Mouse (Mus musculus) adrenal gland, postnatal 36 days (tissue): ENCODE measurements at regions not wholly inside any gene's neighbourhood (a gene's known extent, or its start where the extent isn't known, plus 50 kb on each side); places are given as distances from the start of the nearest gene placed in this dataset.

ENCODE experiments used
- DNase-seq, 2 experiments: peaks; one replicate each; pipeline ENCODE4 v3.0.0; 2021; ENCODE audit warnings: mixed read lengths in 1 of 2

GRCm38 (mm10) chr7:36420741-36421140, 277.2 kb upstream of the Tshz3 start:
- no peak for DNase-seq

GRCm38 (mm10) chr7:36449181-36449915, 248.6 kb upstream of the Tshz3 start:
- peak in 1 of 2 experiments; percentile 1 for DNase-seq

DNA sequence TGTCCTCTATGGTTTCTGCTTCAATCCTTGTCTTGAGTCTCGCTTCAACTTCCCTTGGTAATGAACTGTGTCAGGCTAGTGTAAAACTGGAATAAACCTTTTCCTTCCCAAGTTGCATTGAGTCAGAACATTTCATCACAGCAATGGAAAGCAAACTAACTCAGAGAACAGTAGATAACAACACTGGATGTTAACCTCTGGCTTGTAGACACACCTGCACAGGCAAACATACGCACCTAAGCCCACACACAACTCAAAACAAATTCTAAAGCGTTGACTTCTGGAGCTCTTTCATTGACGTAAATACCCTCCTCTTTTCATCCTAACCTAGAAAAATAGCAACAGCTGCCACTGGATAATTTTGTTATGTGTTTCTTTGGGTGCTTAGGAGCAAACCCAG, 244.1 kb upstream of the Tshz3 start:
- no peak for DNase-seq

GRCm38 (mm10) chr7:36456080-36456479, 241.8 kb upstream of the Tshz3 start:
- no peak for DNase-seq

DNA sequence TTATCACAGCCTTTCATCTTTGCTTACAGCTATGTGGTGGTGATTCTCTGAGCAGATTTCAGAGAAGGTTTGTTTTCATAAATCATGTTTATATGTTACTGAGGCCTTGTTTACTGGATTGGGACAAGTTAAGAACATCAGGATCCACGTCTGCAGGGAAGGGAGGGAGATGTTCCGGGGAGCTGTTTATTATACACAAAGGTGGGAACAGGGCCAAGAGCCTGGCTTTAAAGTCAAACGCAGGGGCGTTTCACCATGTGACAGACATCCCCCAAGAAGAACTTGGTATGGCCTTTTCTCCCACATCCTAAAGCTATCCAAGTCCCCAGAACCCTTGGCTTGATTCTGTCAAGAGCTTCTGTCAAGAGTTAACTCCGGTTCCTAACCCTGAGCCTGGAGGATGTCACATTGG, 235.5 kb upstream of the Tshz3 start:
- DNase-seq, result no peak

GRCm38 (mm10) chr7:36469386-36469785, 228.5 kb upstream of the Tshz3 start:
- DNase-seq, result no peak

DNA sequence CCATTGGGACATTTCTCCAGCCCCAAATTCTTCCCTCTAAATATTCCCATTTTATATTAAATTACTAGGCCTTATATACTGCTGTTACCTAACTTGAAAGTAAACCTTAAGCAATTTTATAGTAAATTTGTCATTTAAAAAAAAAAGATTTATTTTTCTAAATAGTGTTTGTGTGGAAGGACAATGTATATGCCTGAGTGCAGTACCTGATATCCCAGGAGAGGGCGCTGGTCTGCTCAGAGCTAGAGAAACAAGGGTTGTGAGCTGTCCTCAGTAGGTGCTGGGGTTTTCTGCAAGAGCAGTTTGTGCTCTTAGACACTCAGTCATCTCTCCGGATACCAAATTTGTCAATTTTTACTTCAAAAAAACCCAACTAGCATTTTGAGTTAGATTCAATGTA, 224.4 kb upstream of the Tshz3 start:
- no peak for DNase-seq

DNA sequence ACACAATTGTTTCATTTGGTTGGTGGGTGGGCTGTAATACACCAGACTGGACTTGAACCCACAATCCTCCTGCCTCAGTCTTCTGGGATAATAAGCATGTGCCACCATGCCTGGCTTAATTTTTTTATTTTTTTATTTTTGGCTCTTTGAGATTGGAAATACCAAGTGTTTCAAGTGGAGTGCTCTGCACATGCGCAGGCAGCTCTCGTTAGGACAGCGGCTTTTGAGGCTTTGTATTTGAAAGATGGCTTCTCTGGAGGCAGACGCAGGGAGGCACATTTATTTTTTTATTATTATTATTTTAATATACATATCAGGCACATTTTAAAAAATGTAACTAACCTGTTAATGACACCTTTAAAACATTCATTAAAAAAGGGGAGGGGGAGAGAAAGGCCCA, 221.5 kb upstream of the Tshz3 start:
- no peak for DNase-seq

DNA sequence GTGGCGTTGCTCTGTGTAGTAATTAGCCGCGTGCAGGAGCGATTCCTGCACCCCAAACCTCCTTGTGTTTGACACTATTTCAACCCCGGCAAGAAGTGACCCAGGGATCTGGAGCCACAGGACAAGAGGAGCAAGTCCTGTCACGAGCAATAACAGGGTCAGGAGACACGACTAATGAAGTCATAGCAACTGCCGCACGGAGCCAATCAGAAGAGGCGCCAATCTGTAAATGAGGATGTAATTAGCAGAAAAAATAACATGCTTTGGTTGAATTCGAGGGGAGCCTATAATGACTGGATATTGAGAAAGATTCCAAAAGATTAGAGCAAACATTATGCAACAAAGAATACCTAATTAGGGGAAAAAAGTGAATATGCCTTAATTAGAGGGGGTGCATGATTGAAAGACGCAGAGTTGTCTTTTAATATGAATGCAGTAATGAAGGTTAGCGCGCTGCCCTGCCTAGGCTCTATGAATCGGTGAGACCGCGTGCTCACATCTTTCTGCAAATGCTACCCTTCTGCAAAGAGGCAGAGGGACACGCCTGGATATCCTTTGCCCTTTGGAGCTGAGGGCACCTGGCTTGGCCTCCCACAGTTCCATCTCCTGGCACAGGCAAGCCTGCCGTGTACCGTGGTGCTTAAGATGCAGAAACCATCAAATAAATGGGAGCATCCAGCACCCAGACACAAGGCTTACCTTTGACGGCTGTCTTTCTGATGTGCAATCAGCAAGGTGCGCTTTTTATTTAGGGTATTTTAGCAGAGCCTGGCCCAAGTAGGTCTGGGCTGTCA, 220.9 kb upstream of the Tshz3 start:
- no peak for DNase-seq

DNA sequence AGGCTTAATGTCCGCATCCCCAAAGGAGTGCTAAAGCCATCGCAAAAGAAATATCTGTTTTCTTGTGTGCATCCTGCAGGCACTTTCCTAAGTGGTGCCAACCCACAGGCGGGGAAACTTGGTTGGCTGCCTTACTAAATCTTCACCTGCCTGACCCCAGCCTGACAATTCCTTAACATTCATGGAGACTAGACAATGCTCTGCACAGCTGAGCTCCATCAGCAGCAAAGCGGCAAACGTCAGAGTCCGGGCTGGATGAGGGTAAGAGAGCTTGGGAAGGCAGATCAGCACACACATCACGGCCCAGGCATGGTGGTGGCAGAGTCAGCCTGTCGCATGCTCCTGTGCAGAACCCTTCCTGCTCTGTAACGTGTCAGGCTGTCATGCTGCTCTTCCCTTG, 209.8 kb upstream of the Tshz3 start:
- DNase-seq, result no peak

- no peak for DNase-seq
Measured at GRCm38 (mm10) chr7:36491173-36491581, 206.7 kb upstream of the Tshz3 start.

DNA sequence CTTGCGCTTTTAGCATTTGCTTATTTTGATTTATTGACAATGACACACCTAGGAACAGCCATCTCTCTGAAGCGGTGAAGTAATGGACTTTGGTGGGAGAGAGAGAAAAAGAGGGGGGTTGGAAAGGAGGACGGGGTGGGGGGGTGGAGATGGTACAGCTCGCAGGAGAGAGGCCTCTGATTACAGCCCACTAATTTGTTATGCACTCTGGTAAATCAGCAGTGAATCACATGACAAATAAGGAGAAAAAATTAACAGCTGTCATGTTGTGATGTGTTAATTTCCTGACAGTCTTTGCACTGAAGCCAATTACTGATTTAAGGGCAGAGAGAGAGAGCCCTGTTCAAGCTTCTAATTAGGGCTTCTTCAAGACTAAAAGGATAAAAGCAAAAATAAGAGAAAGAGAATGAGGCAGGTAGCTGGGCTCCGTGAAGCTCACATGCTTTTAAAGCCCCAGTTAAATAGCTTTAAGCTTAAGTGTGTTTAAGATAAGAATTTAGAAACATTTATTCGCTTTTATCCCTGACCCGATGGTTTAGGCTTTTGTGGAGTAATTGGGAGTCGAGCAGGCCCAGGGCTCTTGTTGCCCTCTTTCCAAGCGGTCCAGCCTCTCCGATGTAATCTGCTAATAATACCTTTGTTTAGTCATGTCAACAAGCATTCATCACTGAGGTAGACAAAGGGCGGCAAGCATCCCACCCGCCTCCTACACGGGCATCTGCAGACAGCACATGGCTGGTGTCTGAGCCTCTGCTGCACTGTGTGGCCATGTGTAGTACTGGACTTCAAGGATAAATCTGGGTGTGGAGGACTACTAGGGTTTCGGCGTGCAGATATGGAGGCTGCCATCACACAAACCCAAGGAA, 193.7 kb upstream of the Tshz3 start:
- DNase-seq, result no peak

DNA sequence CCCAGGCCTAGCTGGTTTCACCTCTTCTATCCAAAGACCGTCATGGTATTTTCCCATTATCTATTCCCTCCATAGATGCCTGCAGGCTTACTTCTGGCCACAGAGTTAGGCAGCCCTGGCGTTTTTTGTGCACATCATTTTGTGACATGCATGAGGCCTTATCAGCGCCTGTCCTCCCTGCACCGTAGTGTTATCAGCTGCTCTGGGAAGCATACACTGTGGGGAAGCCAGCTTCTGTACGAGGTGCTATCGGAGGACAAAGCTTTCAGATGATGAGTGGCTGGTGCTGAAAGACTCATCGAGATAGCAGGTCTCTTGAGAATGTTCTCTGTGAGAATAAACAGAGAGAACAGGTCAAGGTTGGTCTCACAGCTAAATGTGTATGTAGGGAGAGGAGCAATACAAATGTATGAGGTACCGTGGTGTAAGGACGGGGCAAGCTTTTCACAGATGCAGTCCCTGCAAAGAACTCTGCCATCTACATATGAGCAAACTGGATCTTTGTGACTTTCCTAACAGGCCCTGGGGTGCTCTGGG, 190.0 kb upstream of the Tshz3 start:
- DNase-seq, result no peak

DNA sequence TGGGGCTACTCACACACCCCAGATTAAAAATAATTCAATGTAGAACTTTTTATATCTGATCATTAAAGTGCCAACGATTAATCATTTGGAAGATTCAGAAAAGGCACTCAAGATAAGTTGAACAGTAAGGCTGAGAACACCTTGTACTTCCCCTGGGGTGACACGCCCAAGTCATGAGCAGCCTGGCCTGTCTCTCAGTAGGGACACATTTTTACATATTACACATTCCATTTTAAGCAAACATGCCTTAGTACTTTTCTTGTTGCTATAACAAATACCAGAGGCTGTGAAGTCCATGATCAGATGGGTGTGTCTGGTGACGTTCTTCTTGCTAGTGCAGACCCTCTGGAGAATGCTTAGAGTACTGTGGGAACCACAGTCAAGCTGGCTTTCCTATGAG, 184.2 kb upstream of the Tshz3 start:
- DNase-seq, result no peak

- DNase-seq, result no peak
Measured at GRCm38 (mm10) chr7:36516094-36516663, 181.7 kb upstream of the Tshz3 start.

GRCm38 (mm10) chr7:36519027-36519426, 178.9 kb upstream of the Tshz3 start:
- no peak for DNase-seq

GRCm38 (mm10) chr7:36522960-36523359, 175.0 kb upstream of the Tshz3 start:
- no peak for DNase-seq

DNA sequence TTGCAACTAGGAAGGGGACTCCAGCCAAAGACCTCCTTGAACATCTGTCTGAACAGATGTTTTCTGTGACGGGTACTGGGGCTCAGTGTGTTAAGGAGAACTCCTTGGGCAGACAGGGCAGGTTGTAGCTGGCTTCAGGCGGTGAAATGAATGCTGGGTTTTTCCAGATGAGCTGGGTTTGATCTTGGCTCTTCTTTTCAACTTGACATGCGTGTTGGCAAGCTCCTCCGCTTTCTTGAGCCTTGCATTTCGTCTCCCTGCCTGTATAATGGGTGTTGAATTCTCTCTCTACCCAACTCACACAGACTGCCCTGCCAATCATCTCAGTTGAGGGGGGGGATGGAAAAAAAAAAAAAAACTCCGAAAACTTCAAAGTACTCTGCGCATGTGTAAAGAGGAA, 171.8 kb upstream of the Tshz3 start:
- no peak for DNase-seq

GRCm38 (mm10) chr7:36526692-36527091, 171.2 kb upstream of the Tshz3 start:
- DNase-seq, result no peak

DNA sequence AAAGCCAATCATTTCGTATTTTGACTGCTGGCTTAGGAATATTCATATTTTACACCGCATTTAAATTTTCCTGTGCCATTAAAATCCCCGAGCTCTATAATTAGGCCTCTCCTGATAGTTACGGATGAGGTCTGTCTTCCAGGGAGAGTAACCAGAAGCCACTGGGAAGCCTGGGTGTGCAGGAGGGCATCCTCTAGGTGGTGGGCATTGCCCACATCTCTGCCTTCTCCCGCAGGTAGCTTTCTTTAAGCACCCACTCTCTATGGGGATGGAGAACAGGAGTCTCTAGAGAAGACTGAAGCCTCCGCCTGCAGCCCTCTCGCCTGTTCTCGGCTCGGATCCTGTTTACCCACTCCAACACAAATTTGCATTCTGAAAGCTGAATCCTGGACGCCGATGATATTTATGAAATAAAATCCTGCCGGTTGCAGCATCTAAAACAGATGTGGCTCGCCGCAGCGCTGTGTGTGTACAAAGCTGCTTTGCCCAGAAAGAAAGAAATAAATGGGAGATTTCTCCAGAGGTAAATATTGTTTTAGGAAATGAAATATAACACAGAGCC, 168.3 kb upstream of the Tshz3 start:
- DNase-seq, result no peak

DNA sequence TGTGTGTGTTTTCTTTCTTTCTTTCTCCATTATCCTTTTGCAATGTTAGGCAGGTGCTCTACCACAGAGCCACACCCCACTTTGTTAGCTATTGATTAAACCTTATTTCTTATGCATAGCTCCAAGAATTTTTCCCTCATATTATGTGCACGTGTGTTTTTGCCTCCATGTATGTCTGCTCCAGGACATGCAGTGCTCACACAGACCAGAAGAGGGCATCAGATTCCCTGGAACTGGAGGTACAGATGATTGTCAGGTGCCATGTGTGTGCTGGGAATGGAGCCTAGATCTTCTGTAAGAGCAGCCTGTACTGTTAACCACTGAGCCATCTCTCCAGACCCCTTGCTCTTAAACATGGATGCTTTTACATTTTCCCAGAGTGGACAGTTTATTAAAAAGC, 166.4 kb upstream of the Tshz3 start:
- DNase-seq, result no peak

DNA sequence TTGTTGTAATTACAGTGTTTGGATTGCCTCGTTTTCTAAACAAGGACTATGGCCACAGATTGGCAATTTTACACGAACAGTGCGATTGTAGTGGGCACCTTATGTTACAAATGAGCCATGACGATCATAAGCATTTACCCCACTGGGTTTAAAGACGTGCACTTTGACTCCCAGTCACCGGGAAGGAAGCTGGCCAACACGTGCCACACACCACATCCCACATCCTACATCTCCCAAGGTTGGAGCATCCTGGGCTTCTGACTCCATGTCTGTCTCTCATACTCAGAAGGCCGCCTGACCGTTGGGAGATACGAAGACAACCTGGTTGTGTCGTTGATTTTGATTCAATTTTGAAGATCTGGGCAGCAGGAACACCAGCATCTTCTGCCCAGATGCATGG, 159.8 kb upstream of the Tshz3 start:
- DNase-seq, result no peak
